Mouse (Mus musculus): Measurements from ENCODE around the gene Fam131c.

Fam131c gene

DNA sequence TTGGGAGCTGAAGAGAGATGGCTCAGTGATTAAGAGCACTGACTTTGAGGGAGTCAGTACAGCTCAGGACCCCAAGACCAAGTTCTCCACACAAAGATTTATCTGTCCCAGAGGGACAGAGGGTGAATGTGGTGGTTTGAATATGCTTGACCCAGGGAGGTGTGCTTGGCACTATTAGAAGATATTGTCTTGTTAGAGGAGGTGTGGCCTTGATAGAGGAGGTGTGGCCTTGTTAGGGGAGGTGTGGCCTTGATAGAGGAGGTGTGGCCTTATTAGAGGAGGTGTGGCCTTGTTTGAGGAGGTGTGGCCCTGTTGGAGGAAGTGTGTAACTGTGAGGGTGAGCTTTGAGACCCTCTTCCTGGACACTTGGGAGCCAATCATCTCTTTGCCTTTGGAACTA lies 10.2 kb upstream of the Fam131c start:
- peak; percentile 34 for DNase-seq (ENCODE audit: low read depth, low spot score)

DNA sequence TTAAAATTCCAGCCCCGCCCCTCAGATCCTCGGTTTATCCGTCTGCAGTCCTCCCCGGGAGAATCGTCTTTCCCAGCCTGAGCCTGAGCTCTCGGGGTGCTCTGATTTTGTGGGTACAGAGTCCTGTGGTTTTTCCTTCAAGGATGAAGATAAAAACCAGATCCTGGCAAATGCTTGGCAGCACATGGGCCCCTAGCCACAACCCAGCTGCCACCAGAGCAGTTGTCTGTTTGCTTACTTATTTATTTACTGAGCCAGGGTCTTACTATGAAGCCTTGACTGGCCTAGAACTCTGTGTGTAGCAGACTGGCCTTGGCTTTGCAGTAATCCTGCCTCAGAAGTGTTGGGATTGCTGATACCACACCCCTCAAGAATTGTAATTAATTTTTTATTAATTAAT lies 8.8 kb upstream of the Fam131c start:
- no peak for DNase-seq (ENCODE audit: low read depth, low spot score)

DNA sequence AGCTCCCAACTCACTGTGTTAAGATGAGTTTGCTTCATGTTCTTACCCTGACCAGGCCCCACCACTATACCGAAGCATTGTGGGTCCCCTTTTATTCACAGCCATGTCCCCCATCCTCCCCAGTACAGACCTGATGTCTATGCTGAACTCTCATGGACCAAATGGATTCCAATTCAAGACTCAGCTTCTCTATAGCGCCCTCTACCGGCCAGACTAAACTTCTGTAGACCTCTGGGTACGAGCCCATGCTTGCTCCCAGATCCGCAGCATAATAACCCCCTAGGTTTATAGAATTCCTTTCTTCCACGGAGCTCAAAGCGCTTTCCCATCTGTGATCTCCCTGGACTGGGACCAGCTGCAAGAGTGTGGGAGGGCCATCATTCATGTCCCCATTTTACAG lies 7.2 kb upstream of the Fam131c start:
- DNase-seq (ENCODE audit: low read depth, low spot score): peak; percentile 59

DNA sequence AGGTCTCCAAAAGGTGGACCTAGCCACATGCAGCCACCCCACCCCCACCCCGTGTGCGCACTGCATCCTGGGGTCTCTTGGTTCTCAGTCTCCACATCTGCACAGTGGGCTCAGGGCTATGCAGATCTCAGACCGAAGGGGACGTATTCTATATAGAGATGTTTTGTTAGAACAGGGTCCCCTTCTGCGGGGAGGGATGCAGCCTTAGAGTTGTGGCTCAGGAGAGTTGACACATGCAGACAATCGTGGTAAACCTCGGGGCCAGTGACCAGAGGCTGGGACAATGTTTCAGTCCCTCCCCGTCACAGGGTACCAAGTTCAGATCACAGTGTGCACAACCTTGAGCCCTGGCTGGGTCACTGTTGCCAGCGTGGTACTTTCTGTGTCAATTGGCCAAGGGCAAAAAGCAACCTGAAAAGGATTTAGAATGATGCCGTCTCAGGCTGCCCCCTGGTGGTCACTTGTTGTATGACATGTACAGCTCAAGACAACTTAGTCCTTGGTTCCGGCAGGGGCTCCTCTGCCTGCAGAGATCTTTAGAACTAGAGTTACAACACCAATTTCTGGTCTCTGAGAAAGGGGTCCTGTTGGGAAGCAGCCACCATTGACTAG lies 5.0 kb upstream of the Fam131c start:
- DNase-seq (ENCODE audit: low read depth, low spot score): peak; percentile 76

DNA sequence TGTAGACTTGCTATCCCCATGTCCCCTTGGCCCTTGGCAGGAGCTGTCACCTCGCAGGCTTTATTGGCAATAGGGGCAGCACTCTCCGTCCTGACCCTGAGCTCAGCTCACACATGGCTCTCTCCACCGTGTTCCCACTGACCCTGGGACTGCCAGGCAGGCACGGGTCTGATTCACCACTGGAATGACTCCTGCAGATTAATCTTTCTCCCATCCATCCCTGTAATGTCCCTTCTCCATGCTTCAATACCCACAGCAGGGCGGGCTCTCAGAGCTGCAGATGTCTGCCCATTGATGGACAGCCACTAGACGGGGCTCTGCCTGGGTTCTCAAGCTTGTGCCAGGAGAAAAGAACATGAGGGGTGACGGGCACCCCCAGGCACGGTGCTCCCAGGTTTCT lies 2.9 kb upstream of the Fam131c start:
- no peak for DNase-seq (ENCODE audit: low read depth, low spot score)

DNA sequence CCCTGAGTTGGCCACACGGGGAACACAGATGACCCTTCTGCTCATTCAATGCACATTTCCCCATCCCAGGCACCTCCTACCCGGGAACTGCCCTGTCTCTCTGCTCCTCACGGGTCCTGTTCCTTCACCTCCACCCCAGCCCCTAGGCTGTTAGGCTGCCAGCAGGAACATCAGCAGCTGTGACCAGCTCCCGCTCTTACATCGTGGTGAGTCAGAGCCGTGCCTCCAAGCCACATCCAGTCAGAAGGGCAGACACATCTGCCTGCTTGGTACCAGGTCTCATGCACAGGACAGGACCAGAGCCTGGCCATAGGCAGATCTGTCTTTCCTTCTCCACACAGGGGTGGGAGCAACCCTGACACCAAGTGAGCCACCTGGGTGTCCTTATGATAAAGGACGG lies 2.1 kb upstream of the Fam131c start:
- no peak for DNase-seq (ENCODE audit: low read depth, low spot score)

DNA sequence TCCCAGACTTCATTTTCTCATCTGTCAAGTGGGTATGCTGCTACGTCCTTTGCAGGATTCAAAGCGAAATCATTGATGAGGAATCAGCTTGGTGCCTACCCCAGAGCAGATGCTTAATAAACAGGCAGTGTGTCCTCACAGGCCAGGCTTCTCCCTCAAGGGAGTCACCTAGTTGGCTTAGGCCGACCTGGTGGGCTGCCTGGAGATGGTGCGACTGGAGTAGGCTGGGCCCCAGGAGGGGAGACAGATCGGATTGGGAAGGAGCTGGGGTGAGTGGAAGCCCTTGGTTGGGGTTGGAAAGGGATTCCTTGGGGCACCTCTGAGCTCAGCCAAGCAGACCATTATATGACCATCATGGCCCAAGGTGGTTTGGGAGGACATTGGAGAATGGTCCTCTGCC lies 4.4 kb downstream of the Fam131c start:
- no peak for DNase-seq (ENCODE audit: low read depth, low spot score)

DNA sequence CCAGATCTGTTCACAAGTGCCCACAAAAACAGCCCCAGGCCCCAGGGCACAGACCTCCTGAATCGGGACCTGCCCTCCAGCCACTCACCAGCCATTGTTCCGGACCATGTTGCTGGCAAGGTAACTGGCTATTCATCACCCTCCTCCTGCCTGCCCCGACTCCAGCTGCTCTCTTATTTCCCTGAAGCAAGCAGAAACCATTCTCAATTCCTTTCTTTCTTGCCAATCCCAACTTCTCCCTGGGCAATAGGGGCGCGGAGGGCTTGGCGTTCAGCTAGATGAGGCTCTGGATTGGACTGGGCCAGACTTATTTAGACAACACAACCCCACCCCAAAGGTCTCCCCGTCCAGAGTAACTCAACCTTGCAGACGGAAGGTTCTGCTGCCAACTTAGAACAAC lies 11.7 kb downstream of the Fam131c start:
- no peak for DNase-seq (ENCODE audit: low read depth, low spot score)

DNA sequence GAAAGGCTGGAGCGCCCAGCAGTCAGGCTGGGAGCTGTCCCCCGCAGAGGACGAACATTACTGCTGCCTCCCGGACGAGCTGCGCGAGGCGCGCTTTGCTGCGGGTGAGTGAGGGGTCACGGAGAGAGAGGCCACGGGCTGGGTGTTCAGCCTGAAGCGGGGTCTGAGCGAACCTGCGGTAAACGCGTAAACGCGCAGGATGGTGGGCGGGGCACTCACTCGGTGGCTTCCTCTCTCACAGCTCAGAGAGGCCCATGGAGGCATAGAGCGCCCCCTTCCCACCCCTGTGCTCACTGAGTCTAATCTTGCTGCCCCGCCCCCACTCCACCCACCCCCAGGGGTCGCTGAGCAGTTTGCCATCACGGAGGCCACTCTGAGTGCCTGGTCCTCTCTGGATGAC lies 14.4 kb downstream of the Fam131c start:
- DNase-seq (ENCODE audit: low read depth, low spot score): no peak

DNA sequence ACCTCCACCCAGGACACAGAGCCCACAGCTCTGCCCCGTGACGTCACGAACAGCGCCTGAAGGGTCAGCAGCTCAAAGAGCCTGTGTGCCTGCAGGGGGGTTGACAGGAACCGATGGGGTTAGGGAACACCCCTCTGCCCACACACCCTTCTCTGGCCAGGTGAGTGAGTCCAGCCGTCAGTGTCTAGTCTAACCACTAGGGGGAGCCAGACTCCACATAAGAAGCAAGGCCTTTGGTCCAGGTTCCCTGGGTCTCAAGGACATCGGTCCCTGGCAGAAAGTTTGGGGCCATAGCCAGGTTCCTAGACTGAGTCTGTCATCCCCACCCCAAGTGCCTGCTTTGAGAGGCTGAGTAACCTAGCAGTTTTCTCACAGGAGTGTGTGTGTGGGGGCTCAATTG lies 17.3 kb downstream of the Fam131c start:
- DNase-seq (ENCODE audit: low read depth, low spot score): peak; percentile 75

DNA sequence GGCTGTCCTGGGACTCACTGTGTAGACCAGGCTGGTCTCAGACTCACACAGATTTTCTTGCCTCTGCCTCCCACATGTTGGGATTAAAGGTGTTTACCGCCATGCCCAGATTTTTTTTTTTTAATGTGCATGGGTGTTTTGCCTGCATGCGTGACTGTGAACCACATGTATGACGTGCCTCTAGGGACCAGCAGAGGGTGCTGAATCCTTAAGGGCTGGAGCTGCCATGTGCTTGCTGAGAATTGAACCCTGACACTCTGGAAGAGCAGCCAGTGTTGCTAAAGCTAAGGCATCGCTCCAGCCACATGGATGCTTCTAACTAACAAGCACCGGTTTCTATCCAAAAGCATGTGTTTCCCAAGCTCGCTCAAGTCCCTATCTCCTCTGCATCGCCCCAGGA lies 18.1 kb downstream of the Fam131c start:
- peak; percentile 10 for DNase-seq (ENCODE audit: low read depth, low spot score)

DNA sequence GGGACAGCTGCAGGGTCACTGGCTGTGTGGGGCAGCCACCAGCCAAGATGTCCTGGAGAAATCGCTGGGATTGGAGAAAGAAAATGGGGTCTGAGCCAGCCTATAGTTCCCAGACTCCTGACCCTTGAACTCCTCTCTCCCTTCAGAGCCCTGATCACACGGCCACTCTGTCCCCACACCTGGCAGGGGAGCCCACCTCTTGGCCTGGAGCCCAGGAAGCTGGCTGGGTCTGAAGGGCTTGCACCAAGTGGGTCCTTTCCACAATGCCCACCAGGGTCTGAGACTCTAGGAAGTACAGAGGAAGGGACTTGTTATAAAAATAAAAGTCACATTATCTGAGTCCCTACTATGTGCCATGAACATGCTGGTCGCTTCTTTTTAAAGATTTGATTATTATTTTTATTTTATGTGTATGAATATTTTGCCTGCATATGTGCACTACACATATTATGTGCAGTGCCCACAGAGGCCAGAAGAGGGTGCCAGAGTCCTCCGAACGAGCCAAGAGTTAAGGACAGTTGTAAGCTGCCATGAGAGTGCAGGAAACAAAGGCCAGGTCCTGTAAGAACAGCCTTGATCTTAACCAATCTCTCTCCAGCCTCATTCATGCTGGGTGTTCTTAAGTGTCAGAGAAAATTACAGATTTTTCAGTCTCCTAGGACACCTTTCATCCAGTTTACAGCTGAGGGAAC lies 19.2 kb downstream of the Fam131c start:
- peak; percentile 75 for DNase-seq (ENCODE audit: low read depth, low spot score)

DNA sequence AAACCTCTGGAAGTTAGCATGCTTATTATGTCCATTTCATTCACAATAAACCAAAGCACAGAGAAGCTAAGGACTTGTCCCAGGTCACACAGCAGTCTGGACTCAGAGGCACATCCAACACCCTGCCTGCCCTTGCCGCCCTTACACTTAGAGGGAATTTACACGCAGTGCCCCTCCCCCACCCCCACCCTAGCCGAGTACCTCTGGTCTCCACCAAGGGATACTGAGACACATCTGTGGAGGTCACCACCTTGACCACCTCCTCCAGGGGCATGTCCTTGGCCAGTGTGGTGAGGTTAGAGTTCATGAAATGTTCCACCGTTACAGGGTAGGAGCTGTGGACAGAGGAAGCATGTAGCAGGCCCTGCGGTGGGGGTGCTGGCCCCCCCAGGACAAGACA lies 19.9 kb downstream of the Fam131c start:
- DNase-seq (ENCODE audit: low read depth, low spot score): no peak

DNA sequence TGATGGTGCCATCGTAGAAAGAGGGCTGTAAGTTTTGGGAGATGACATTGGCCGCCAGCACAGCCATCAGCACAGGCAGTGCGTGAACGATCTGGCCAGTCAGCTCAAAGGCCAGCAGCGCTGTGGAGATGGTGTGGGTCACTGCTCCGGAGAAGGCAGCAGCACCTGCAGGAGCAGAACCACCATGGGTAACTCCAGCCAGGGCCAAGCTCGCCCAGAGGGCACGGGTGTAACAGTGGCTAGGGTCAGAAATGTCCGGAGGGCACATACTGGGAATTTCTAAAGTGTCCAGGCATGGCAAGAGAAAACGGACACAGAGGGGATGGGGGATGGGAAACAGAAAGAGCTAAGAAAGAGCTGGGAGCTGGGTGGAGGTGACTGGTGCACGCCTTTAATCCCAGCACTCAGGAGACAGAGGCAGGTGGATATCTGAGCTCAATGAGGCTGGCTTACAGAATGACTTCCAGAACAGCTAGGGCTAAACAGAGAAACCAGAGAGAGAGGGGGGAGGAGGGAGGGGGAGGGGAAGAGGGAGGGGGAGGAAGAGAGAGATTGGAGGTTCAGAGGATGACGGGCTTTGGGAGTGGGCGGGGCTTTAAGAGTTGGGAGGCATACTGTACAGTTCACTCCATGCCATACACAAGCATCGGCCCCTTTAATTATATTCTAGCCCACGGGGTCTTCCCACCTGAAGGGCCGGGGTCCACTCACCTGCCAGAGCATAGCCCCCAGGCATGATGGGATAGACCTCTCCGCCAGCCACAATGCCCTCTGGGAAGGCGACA lies 21.5 kb downstream of the Fam131c start:
- no peak for DNase-seq (ENCODE audit: low read depth, low spot score)

DNA sequence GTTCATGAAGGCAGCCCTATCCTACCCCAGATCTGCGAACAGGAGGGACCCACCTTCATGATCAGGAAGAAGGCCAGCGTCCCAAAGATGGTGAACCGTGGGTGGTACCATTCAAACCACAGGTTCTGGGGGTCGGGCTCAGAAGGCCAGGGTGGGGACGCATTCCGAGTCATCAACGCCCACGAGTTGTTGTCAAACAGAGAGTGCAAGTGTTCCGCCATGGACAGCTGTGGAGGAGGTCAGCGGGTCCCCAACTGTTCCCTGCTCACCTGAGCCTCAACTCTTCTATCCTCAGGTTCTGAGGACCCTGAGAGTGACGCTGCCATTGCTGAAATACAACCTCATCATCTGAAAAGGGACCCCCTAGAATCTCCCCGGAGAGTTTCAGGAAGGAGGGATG lies 23.3 kb downstream of the Fam131c start:
- DNase-seq (ENCODE audit: low read depth, low spot score): no peak

DNA sequence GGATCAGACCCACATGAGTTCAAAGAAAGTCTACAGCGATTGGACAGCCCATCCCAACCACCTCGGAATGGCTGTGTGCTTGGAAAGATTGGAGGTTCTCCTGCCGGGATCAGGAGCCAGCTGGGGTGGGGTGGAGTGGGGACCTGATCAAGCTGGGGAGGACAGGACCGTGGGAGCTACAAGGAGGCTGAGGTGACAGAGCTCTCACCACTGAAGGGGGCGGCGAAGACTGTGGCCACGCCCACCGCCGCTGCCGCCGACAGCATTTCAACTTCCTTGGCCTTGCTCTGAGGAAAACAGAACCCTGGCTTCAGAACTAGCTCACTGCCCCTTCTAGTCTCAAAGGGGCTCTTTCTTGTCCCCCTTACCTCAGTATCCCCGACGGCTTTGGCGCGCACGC lies 26.7 kb downstream of the Fam131c start:
- DNase-seq (ENCODE audit: low read depth, low spot score): no peak

DNA sequence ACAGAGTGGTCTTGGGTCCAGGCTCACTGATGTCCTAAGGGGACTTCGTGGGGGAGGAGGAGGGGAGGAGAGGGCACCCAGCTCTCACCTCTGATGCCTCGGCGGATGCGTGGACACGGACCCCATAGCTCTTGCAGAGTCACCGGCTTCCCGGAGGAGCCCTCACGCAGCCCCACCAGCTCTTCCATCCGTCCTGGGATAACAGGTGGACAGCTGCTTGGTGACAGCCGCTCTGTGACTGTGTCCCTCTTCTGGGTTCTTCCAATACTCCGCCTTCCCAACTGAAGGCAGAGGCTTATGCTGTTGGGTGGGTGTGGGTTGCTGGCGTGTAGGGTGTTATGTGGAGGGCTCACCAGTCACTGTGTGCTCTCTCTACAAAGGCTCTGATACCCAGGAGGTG lies 29.8 kb downstream of the Fam131c start:
- no peak for DNase-seq (ENCODE audit: low read depth, low spot score)

DNA sequence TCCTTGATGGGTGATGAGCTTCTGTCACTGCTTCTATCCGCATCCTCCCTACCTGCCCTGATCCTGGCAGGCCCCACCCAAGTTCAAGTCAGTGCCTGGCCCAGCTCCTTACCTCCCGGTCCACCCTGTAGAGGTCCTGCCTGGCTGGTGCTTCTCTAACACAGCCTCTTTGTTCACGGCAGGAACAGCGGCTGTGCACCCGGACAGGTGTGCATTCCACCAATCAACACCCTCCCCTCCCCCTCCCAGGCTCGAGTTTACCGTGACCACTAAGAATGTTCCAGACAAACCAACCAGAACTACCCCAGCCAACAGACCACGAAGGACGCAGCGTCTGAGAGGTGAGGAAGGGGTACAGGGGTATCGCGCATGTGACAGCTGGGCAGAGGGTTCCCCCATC lies 30.5 kb downstream of the Fam131c start, which contains the start of gene Clcnka:
Gene Clcnka (minus strand): TSS at position 180 of the 400 bp plus-strand sequence.
- DNase-seq (ENCODE audit: low read depth, low spot score): no peak

DNA sequence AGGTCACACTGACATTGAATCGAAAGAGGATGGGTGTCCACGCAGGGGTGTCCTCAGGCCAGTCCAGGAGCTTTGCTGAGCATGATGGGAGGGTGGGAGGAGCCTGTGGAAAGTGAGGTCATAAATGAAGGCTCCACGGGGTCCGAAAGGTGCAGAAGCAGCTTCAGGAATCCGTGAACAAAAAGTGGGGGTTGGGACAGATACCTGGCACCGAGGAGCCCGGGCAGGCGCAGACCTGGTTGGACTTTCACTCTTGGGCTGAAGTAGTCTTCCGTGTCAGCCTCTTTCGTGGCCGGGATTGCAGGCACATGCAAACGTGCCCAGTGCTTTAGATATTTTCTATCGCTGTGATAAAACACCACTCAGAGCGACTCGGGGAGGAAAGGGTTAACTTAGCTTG lies 32.2 kb downstream of the Fam131c start:
- no peak for DNase-seq (ENCODE audit: low read depth, low spot score)

DNA sequence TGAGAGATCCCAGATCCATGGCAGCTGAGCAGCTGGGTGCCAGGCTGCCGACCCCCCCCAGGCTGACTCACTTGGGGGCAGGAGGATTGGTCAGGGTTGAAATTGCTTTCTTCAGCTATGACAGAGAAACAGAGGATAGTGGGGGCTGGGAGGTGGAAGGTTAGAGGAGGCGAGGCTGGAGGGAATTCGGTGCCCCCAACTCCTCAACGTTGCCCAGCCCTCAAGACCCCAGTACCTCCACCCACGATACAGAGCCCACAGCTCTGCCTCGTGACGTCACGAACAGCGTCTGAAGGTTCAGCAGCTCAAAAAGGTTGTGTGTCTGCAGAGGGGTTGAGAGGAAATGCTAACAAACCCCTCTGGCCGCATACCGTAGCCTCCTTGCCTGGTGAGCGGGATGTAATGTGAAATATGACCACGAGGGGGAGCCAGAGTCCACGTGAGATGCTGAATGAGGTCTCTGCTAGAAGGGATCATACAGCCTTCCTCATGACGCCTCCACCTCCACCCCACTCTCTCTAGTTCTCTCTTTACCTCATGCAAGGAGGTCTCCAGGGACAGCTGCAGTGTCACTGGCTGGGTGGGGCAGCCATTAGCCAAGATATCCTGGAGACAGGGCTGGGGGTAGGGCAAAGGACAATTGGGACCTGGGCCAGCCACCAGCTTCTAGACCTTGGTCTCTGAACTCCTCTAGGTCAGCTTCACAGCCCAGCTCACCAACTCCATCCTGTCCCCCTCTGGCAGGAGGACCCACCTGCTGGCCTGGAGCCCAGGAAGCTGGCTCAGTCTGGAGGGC lies 36.7 kb downstream of the Fam131c start:
- peak; percentile 76 for DNase-seq (ENCODE audit: low read depth, low spot score)

DNA sequence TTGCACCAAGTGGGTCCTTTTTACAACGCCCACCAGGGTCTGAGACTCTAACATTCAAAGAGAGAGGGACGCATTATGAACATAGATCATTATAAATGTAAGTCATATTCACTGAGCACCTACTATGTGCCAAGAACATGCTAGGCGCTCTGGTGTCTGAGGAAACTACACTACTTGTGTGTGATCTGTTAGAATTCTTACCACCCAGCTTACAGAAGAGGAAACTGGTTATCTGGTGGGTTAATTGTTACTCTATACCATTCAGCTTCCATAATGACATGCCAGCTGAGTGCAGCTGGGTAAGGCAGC lies 37.2 kb downstream of the Fam131c start:
- no peak for DNase-seq (ENCODE audit: low read depth, low spot score)

Data from A20 (cell line).